Mouse (Mus musculus) forebrain, embryonic 14.5 days (tissue): Measurements from ENCODE around the gene Tmem108. TPM values are rescaled to one million over a fixed set of nuclear protein-coding genes. Genes with fewer than 3 reads are reported as not detected.

ENCODE experiments used
- ATAC-seq: fragments of 200-750 bp; cut with Nextera tagmentation; 2 replicates; pipeline ENCODE4 v1.8.0; 2017; ENCODE audit warnings: mild to moderate bottlenecking, moderate library complexity
- DNase-seq: peaks from one replicate; pipeline ENCODE4 v3.0.0-alpha.2; 2015; ENCODE audit warnings: low spot score
- H3K27ac ChIP-seq: fragments of 300-500 bp; sonication (generic); 2 replicates; pipeline ENCODE4 v1.5.1; 2014; ENCODE audit warnings: low read depth, mild to moderate bottlenecking, control low read depth, low read length, moderate library complexity
- H3K27me3 ChIP-seq: fragments of 300-500 bp; sonication (generic); replicated peaks from 2 replicates; pipeline ENCODE4 v1.6.1; 2014; ENCODE audit warnings: low read length, control low read depth, mixed read lengths; ENCODE audit not compliant: control insufficient read depth, insufficient read depth
- H3K36me3 ChIP-seq: fragments of 300-500 bp; sonication (generic); 2 replicates; pipeline ENCODE4 v1.6.1; 2014; ENCODE audit warnings: low read length, control low read depth; ENCODE audit not compliant: control insufficient read depth, insufficient read depth
- H3K4me1 ChIP-seq: fragments of 300-500 bp; sonication (generic); 2 replicates; pipeline ENCODE4 v1.6.1; 2014; ENCODE audit warnings: antibody characterized with exemption, low read length, control low read depth; ENCODE audit not compliant: control insufficient read depth, insufficient read depth
- H3K4me2 ChIP-seq: fragments of 300-500 bp; sonication (generic); 2 replicates; pipeline ENCODE4 v1.6.1; 2014; ENCODE audit warnings: mild to moderate bottlenecking, control low read depth, low read length
- H3K4me3 ChIP-seq: fragments of 300-500 bp; sonication (generic); 2 replicates; pipeline ENCODE4 v1.5.1; 2014; ENCODE audit warnings: low read depth, low read length, control low read depth
- H3K9ac ChIP-seq: fragments of 300-500 bp; sonication (generic); 2 replicates; pipeline ENCODE4 v1.6.1; 2014; ENCODE audit warnings: mild to moderate bottlenecking, low read length, control low read depth, moderate library complexity
- H3K9me3 ChIP-seq: fragments of 300-500 bp; sonication (generic); replicated peaks from 2 replicates; pipeline ENCODE4 v1.6.1; 2016; ENCODE audit warnings: low read length, control low read depth, mixed read lengths; ENCODE audit not compliant: control insufficient read depth
- WGBS: fragments of 180-500 bp; shearing (Covaris S2); extraction: QIAGEN DNeasy Blood & Tissue Kit; methylation state at CpG from one replicate; pipeline ENCODE4 v1.1.7; 2014; 5-methylcytosine and 5-hydroxymethylcytosine counted together
- polyA plus RNA-seq: library from polyadenylated mRNA; unstranded; fragments of >200 nt; fragmentation: Nextera tagmentation; extraction: Ambion mirVana; gene quantifications from 2 replicates; pipeline ENCODE4 v1.2.1, GENCODE M21; 2014

The Tmem108 gene
- polyA plus RNA-seq, 1 experiment from 2014 or later: 41.5 TPM

DNA sequence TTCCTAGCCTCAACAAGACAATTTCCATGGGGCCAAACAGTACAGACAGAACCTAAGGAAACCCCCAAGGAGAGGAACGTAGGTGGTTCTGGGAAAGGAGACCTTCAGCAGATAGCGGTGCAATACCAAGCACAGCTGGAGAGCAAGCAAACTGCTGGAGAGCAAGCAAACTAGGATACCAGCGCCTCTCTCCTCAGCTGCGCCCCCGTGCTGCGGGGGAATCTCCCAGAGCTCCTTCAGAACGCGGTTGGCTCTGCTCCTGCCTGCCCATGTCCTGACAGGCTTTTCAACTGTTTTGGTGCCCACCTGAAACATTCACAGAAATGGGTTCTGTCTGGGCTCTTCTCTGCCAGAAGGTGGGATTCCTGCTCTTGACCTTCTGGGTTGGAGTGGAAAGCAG lies 221.1 kb downstream of the Tmem108 start:
- Histone ChIP-seq H3K4me1 (peaks cover 24% of the 10 kb centered on the region), H3K36me3 (no peaks in the 10 kb centered on the region), H3K27me3 (no peaks in the 10 kb centered on the region), H3K9ac (no peak overlapping the region), H3K4me3 (no peak overlapping the region), H3K4me2 (no peak overlapping the region), H3K9me3 (no peaks in the 10 kb centered on the region), H3K27ac (no peak overlapping the region)
- 84% methylated on average over 8 of the region's 8 CpGs for WGBS
- ATAC-seq (no peak), DNase-seq (no peak)

DNA sequence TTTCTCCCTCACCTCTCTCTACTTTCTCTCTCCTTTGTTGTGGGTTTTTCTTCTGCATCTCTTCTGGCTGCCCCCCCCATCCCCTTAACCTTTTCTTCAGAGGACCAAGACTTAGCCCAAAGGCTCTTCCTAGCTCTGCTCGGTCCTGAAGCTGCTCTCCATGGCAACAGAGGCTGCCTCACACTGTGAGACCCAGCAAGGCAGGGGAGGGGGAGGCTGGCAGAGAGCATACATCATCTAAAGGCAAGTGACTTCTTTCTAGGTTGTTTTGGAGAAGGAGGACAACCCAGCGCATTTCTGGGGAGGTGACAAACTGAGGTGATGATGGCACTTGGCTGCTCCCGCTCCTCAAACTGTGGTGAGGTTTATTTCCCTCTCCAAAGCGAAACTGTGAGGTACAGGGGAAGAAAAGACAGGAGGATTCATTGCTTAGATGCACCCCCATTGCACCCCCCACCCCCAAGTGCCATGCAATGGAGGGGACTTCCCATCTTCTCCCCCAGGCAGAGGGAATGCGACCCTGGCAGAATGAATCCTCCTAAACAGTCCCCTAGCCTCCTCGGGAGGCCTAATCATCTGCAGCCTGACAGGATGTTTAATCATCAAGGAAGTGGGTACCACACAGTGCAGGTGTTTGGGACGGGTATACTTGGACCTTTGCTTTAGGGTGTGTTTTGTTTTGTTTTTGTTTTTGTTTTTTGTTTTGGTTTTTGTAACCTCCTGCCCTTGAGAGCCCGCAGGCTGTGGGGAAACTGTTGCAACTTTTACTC lies 223.4 kb downstream of the Tmem108 start:
- no peaks in the 10 kb centered on the region for H3K27me3 ChIP-seq
- peak; percentile 73 for ATAC-seq
- 0 out of 2 replicates have a peak overlapping the region, but pooled peaks have one; percentile 50 for H3K27ac ChIP-seq
- no peaks in the 10 kb centered on the region for H3K36me3 ChIP-seq
- no peak overlapping the region for H3K4me3 ChIP-seq
- no peaks in the 10 kb centered on the region for H3K9me3 ChIP-seq
- H3K4me2 ChIP-seq: no peak overlapping the region; the same call in 1 of the 2 replicates
- 0 out of 2 replicates have a peak overlapping the region, but pooled peaks have one; percentile 13 for H3K9ac ChIP-seq
- H3K4me1 ChIP-seq: peaks cover 23% of the 10 kb centered on the region
- WGBS: 38% methylated on average over 8 of the region's 8 CpGs
- DNase-seq: peak; percentile 72

DNA sequence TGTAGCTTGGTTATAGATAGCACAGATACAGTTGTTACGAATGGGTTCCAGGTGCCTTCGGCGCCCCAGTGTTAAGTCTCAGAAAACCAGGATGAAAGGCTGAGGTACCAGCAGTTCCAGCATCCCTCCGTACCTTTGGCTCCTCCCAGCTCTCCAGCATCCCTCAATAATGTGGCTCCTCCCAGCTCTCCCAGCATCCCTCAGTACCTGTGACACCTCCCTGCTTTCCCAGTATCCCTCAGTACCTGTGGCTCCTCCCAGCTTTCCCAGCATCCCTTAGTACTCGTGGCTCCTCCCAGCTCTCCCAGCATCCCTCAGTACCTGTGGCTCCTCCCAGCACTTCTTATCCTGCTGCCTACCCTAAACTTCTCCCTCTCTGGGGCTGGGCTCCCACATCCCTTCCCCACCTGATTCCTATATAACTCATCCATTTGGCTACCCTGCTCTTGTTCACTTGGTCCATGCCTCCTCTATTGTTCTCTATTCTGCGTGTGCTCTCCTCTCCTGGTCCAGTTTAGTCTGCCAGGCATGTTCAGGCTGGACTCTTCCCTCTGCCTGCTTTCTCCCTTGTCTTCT lies 225.5 kb downstream of the Tmem108 start:
- ATAC-seq: no peak
- Histone ChIP-seq H3K27me3 (no peaks in the 10 kb centered on the region), H3K4me1 (peaks cover 23% of the 10 kb centered on the region), H3K9me3 (0 out of 2 replicates have a peak, but pooled peaks cover 3% of the 10 kb centered on the region), H3K27ac (no peak overlapping the region), H3K4me2 (no peak overlapping the region), H3K36me3 (no peaks in the 10 kb centered on the region), H3K9ac (no peak overlapping the region), H3K4me3 (no peak overlapping the region)
- no peak for DNase-seq
- WGBS: 85% methylated on average over 6 of the region's 6 CpGs

DNA sequence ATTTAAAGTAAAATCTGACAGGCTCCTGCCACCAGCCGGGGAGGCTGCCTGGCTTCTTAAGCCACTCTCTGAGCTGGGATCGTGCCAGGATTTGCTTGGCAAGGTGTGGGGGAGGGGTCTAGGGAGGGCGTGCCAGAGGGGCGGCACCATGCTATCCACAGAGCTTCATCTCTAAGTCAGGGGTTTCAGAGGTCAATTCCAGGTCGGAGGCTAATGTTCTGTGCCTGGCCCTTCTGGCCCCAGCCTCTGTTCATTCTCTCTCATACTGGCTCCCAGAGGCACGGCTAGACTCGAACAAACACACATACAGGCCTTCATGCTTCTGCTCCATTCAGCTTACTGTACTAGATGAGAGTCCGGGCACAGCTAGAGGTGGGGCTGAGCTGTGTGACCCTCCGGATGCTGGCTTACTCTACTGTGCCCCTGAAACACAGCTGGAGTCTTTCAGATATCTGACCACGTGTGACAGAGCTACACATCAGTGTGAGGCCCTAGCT lies 236.5 kb downstream of the Tmem108 start:
- Histone ChIP-seq H3K4me3 (no peak overlapping the region), H3K4me1 (peaks cover 33% of the 10 kb centered on the region), H3K36me3 (no peaks in the 10 kb centered on the region), H3K27me3 (no peaks in the 10 kb centered on the region), H3K27ac (peak overlapping the region; percentile 88), H3K4me2 (peak overlapping the region; percentile 27; the same call in 1 of the 2 replicates), H3K9me3 (no peaks in the 10 kb centered on the region), H3K9ac (no peak overlapping the region)
- 14% methylated on average over 10 of the region's 10 CpGs for WGBS
- peak; percentile 83 for ATAC-seq
- peak; percentile 91 for DNase-seq

DNA sequence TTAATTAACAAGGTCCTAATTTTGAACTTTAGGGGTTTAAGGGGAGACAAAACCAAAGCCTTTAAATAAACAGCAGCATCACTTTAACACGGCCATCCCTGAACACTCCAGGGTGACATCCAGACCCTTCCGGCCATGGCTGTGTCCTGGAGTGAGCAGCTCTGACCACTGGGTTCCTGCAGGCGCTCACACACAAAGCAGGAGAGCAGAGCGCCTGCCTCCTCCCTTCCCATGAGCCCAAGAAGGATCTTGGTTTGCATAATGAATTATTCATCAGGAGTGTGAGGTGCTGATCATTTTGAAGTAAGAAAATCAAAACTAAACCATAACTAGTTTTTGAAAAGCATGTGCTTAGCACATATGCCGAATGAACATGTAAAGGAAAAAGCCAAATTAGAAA lies 237.0 kb downstream of the Tmem108 start:
- H3K27ac ChIP-seq: peak overlapping the region; percentile 89
- 3% methylated on average over 5 of the region's 5 CpGs for WGBS
- H3K4me2 ChIP-seq: peak overlapping the region; percentile 27; the same call in 1 of the 2 replicates
- no peaks in the 10 kb centered on the region for H3K27me3 ChIP-seq
- H3K36me3 ChIP-seq: no peaks in the 10 kb centered on the region
- H3K9ac ChIP-seq: no peak overlapping the region
- no peak overlapping the region for H3K4me3 ChIP-seq
- peaks cover 33% of the 10 kb centered on the region for H3K4me1 ChIP-seq
- no peaks in the 10 kb centered on the region for H3K9me3 ChIP-seq
- peak; percentile 87 for ATAC-seq
- peak; percentile 83 for DNase-seq

DNA sequence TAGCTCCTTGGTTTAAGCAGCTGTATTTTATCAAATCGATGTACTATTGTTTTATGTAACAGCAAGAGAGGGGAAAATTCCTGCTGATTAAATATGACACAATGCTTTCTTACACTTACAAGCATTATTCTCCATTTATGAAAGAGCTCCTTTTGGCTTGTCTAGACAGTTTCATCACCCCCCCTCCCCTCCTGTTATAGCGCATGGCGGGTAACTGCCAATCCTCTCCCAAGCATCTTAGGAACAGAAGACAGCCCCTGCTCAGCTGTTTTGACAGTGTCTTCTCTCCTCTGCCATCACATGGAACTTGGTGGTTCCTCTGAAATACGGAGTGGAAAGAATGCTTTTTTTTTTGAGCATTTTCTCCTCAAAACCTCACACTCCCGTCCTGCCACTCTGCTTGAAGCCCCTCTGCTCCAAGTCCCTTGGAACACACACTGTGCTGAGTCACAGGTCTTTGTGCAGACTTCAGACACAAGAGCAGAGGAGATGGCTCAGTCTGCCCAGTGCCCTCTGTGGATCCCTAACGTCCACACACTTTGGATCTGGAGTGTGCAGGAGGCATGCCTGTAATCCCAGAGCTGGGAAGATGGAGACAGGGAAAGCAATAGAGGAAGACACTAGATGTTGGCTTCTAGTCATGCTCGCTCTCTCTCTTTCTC lies 237.8 kb downstream of the Tmem108 start:
- WGBS: 22% methylated on average over 7 of the region's 7 CpGs
- H3K4me2 ChIP-seq: 0 out of 2 replicates have a peak overlapping the region, but pooled peaks have one; percentile 27
- H3K36me3 ChIP-seq: no peaks in the 10 kb centered on the region
- H3K9me3 ChIP-seq: 0 out of 2 replicates have a peak, but pooled peaks cover 2% of the 10 kb centered on the region
- H3K27ac ChIP-seq: peak overlapping the region; percentile 89
- no peak overlapping the region for H3K9ac ChIP-seq
- peak; percentile 64 for ATAC-seq
- H3K4me1 ChIP-seq: peaks cover 33% of the 10 kb centered on the region
- no peak overlapping the region for H3K4me3 ChIP-seq
- DNase-seq: peak; percentile 86
- H3K27me3 ChIP-seq: no peaks in the 10 kb centered on the region

DNA sequence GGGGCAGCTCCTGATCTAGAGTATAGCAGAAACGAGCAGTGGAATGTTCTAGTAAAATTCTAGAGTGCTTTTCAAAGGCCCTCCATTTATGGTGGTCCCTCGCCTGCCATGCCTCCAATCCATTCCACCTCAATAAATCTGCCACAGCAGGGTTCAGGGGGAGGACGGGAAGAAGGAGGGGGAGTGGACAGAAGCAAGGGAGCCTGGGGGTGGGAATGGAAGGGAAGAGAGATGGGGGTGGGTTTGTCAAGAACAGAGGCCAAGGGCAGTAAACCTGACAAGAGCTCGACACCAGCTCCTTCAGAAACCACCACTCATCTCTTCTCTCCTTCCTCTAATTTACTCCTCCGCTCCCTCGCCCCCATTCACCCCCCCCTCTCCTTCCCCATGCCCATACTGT lies 238.6 kb downstream of the Tmem108 start:
- WGBS: 46% methylated on average over 5 of the region's 6 CpGs
- no peak overlapping the region for H3K4me3 ChIP-seq
- H3K36me3 ChIP-seq: no peaks in the 10 kb centered on the region
- peak overlapping the region; percentile 60; the same call in 1 of the 2 replicates for H3K27ac ChIP-seq
- H3K4me1 ChIP-seq: peaks cover 33% of the 10 kb centered on the region
- no peak for ATAC-seq
- H3K27me3 ChIP-seq: no peaks in the 10 kb centered on the region
- H3K9me3 ChIP-seq: 0 out of 2 replicates have a peak, but pooled peaks cover 2% of the 10 kb centered on the region
- H3K9ac ChIP-seq: no peak overlapping the region
- DNase-seq: no peak
- no peak overlapping the region for H3K4me2 ChIP-seq

DNA sequence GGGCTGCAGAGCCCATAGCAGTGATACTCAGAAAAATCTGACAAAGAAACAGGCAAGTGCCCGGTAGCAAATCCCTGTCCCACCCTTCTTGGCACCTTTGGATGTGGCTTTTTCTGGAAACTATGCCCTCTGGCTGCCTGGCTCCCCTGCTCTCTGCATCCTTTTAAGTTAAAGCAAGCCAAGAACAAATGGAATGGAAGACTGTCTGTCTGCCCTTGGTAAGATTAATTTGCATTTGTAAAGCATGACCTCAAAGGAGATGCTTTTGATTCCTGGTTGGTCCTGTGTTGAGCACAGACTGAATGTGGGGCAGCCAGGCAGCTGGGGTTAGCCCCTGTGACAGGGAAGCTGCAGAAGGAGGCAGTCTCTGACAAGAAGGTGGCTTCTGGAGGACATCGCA lies 247.8 kb downstream of the Tmem108 start:
- no peak overlapping the region for H3K4me3 ChIP-seq
- 11% methylated on average over 2 of the region's 2 CpGs for WGBS
- peak overlapping the region; percentile 52 for H3K27ac ChIP-seq
- H3K4me1 ChIP-seq: no peaks in the 10 kb centered on the region; the same call in 1 of the 2 replicates
- H3K36me3 ChIP-seq: no peaks in the 10 kb centered on the region
- ATAC-seq (no peak; the same call in 1 of the 2 replicates), DNase-seq (peak; percentile 35)
- no peak overlapping the region for H3K9ac ChIP-seq
- H3K27me3 ChIP-seq: no peaks in the 10 kb centered on the region
- no peaks in the 10 kb centered on the region for H3K9me3 ChIP-seq
- no peak overlapping the region for H3K4me2 ChIP-seq
